Mouse (Mus musculus) splenic B cell, adult 2 months (primary cell): ENCODE results near the gene Zfp871.

Source experiments
- DNase-seq: peaks from one replicate; pipeline ENCODE4 v3.0.0-alpha.2; 2011; ENCODE audit warnings: low read depth, low spot score
- H3K27me3 ChIP-seq: 2 replicates; pipeline ENCODE4 v1.6.1; 2012; ENCODE audit warnings: mild to moderate bottlenecking, low read length, moderate library complexity, mixed read lengths; ENCODE audit not compliant: control insufficient read depth, poor library complexity, insufficient read depth, severe bottlenecking
- H3K36me3 ChIP-seq: 2 replicates; pipeline ENCODE4 v1.6.1; 2012; ENCODE audit warnings: mild to moderate bottlenecking, low read length, moderate library complexity, mixed read lengths; ENCODE audit not compliant: control insufficient read depth, poor library complexity, insufficient read depth, severe bottlenecking

Zfp871 gene

GRCm38 (mm10) chr17:32788094-32788559 is at the start of gene Zfp871:
Gene Zfp871, minus strand, starts transcription at chr17:32788287.
- H3K27me3 ChIP-seq = no peaks in the 10 kb centered on the region
- peak; percentile 92 for DNase-seq
- H3K36me3 ChIP-seq = no peaks in the 10 kb centered on the region

- H3K36me3 ChIP-seq = no peaks in the 10 kb centered on the region
- no peaks in the 10 kb centered on the region for H3K27me3 ChIP-seq
- no peak for DNase-seq
Observed at GRCm38 (mm10) chr17:32830418-32830782, 42.3 kb upstream of the Zfp871 start.

GRCm38 (mm10) chr17:32829540-32830417 is 41.7 kb upstream of the Zfp871 start, which contains the start of gene Zfp799:
Gene Zfp799, minus strand, starts transcription at chr17:32830261.
- DNase-seq = peak; percentile 73
- Histone ChIP-seq H3K27me3 (no peaks in the 10 kb centered on the region), H3K36me3 (peaks cover 1% of the 10 kb centered on the region; the same call in 1 of the 2 replicates)

- peaks cover 10% of the 10 kb centered on the region; the same call in 1 of the 2 replicates for H3K36me3 ChIP-seq
- DNase-seq = no peak
- no peaks in the 10 kb centered on the region for H3K27me3 ChIP-seq
Observed at GRCm38 (mm10) chr17:32816074-32816784, 28.1 kb upstream of the Zfp871 start.

GRCm38 (mm10) chr17:32814136-32814535 is 26.0 kb upstream of the Zfp871 start:
- peaks cover 1% of the 10 kb centered on the region; the same call in 1 of the 2 replicates for H3K36me3 ChIP-seq
- no peak for DNase-seq
- H3K27me3 ChIP-seq = no peaks in the 10 kb centered on the region

- H3K27me3 ChIP-seq = no peaks in the 10 kb centered on the region
Observed at GRCm38 (mm10) chr17:32810648-32811047, 22.6 kb upstream of the Zfp871 start.

GRCm38 (mm10) chr17:32809544-32810374 is 21.7 kb upstream of the Zfp871 start, which contains the start of gene Zfp811:
Gene Zfp811, minus strand, starts transcription at chr17:32809931.
- no peaks in the 10 kb centered on the region for H3K27me3 ChIP-seq
- DNase-seq = no peak
- no peaks in the 10 kb centered on the region for H3K36me3 ChIP-seq

More at GRCm38 (mm10) chr17:32810648-32811047, 22.6 kb upstream of the Zfp871 start:
- DNase-seq = no peak
- no peaks in the 10 kb centered on the region for H3K36me3 ChIP-seq

- Histone ChIP-seq H3K36me3 (no peaks in the 10 kb centered on the region), H3K27me3 (no peaks in the 10 kb centered on the region)
- DNase-seq = no peak
Observed at GRCm38 (mm10) chr17:32808921-32809320, 20.8 kb upstream of the Zfp871 start.

- Histone ChIP-seq H3K27me3 (no peaks in the 10 kb centered on the region), H3K36me3 (no peaks in the 10 kb centered on the region)
- no peak for DNase-seq
Observed at GRCm38 (mm10) chr17:32789244-32789643, 1.2 kb upstream of the Zfp871 start.

GRCm38 (mm10) chr17:32788576-32788975 is 489 bp upstream of the Zfp871 start:
- H3K27me3 ChIP-seq = no peaks in the 10 kb centered on the region
- DNase-seq = no peak
- no peaks in the 10 kb centered on the region for H3K36me3 ChIP-seq

GRCm38 (mm10) chr17:32787436-32788093 is 522 bp downstream of the Zfp871 start:
- H3K27me3 ChIP-seq = no peaks in the 10 kb centered on the region
- no peaks in the 10 kb centered on the region for H3K36me3 ChIP-seq
- DNase-seq = peak; percentile 52

GRCm38 (mm10) chr17:32786944-32787343 is 1.1 kb downstream of the Zfp871 start:
- Histone ChIP-seq H3K27me3 (no peaks in the 10 kb centered on the region), H3K36me3 (no peaks in the 10 kb centered on the region)
- DNase-seq = no peak

GRCm38 (mm10) chr17:32785656-32786055 is 2.4 kb downstream of the Zfp871 start:
- Histone ChIP-seq H3K27me3 (no peaks in the 10 kb centered on the region), H3K36me3 (no peaks in the 10 kb centered on the region)
- no peak for DNase-seq

GRCm38 (mm10) chr17:32777564-32777963 is 10.5 kb downstream of the Zfp871 start:
- H3K36me3 ChIP-seq = peaks cover 18% of the 10 kb centered on the region; the same call in 1 of the 2 replicates
- no peak for DNase-seq

More at GRCm38 (mm10) chr17:32777564-32777963, 10.5 kb downstream of the Zfp871 start:
- H3K27me3 ChIP-seq = no peaks in the 10 kb centered on the region
